Mouse (Mus musculus) midbrain, embryonic 16.5 days (tissue): ENCODE results near the gene Tmem230. TPM values are rescaled to one million over a fixed set of nuclear protein-coding genes. Genes with fewer than 3 reads are reported as not detected.
A peak's percentile ranks its signal among the peaks of the same experiment; 100 is the strongest.

Experiments
- ATAC-seq: fragments of 200-750 bp; cut with Nextera tagmentation; 2 replicates; pipeline ENCODE4 v1.8.0; 2017; ENCODE audit warnings: moderate TSS enrichment
- H3K27ac ChIP-seq: fragments of 300-500 bp; sonication (generic); 2 replicates; pipeline ENCODE4 v1.5.1; 2014; ENCODE audit warnings: mild to moderate bottlenecking, low read length, mixed read lengths
- H3K27me3 ChIP-seq: fragments of 300-500 bp; sonication (generic); 2 replicates; pipeline ENCODE4 v1.6.1; 2014; ENCODE audit warnings: low read depth, low read length, mixed read lengths; ENCODE audit not compliant: control insufficient read depth, insufficient read depth
- H3K36me3 ChIP-seq: fragments of 300-500 bp; sonication (generic); 2 replicates; pipeline ENCODE4 v1.6.1; 2014; ENCODE audit warnings: mild to moderate bottlenecking, low read length, moderate library complexity, mixed read lengths; ENCODE audit not compliant: control insufficient read depth, insufficient read depth
- H3K4me1 ChIP-seq: fragments of 300-500 bp; sonication (generic); 2 replicates; pipeline ENCODE4 v1.6.1; 2014; ENCODE audit warnings: mild to moderate bottlenecking, low read length, mixed read lengths; ENCODE audit not compliant: control insufficient read depth, insufficient read depth
- H3K4me2 ChIP-seq: fragments of 300-500 bp; sonication (generic); 2 replicates; pipeline ENCODE4 v1.6.1; 2014; ENCODE audit warnings: mild to moderate bottlenecking, low read length, mixed read lengths
- H3K4me3 ChIP-seq: fragments of 300-500 bp; sonication (generic); 2 replicates; pipeline ENCODE4 v1.5.1; 2014; ENCODE audit warnings: low read depth, mild to moderate bottlenecking, low read length, moderate library complexity, mixed read lengths
- H3K9ac ChIP-seq: fragments of 300-500 bp; sonication (generic); 2 replicates; pipeline ENCODE4 v1.6.1; 2014; ENCODE audit warnings: low read depth, low read length, mixed read lengths
- H3K9me3 ChIP-seq: fragments of 300-500 bp; sonication (generic); replicated peaks from 2 replicates; pipeline ENCODE4 v1.6.1; 2014; ENCODE audit warnings: mild to moderate bottlenecking, low read length, mixed read lengths; ENCODE audit not compliant: control insufficient read depth, poor library complexity, severe bottlenecking
- WGBS: fragments of 180-500 bp; shearing (Covaris S2); extraction: QIAGEN DNeasy Blood & Tissue Kit; methylation state at CpG from one replicate; pipeline ENCODE4 v1.1.7; 2014; 5-methylcytosine and 5-hydroxymethylcytosine counted together
- polyA plus RNA-seq: library from polyadenylated mRNA; unstranded; fragments of >200 nt; fragmentation: Nextera tagmentation; extraction: Ambion mirVana; gene quantifications from 2 replicates; pipeline ENCODE4 v1.2.1, GENCODE M21; 2015

Tmem230 gene
- polyA plus RNA-seq, 1 experiment from 2014 or later, result 46.6 TPM

- no peak overlapping the region for H3K4me2 ChIP-seq
- peaks cover 23% of the 10 kb centered on the region for H3K4me1 ChIP-seq
- H3K27ac ChIP-seq, result no peak overlapping the region
- no peak overlapping the region for H3K4me3 ChIP-seq
- 0 out of 2 replicates have a peak, but pooled peaks cover 5% of the 10 kb centered on the region for H3K9me3 ChIP-seq
- ATAC-seq, result no peak
- H3K9ac ChIP-seq, result no peak overlapping the region
- no peaks in the 10 kb centered on the region for H3K36me3 ChIP-seq
- 90% methylated on average over 12 of the region's 12 CpGs for WGBS
- no peaks in the 10 kb centered on the region for H3K27me3 ChIP-seq
These were observed 37.0 kb upstream of the Tmem230 start for GRCm38 (mm10) chr2:132284492-132285139.

DNA sequence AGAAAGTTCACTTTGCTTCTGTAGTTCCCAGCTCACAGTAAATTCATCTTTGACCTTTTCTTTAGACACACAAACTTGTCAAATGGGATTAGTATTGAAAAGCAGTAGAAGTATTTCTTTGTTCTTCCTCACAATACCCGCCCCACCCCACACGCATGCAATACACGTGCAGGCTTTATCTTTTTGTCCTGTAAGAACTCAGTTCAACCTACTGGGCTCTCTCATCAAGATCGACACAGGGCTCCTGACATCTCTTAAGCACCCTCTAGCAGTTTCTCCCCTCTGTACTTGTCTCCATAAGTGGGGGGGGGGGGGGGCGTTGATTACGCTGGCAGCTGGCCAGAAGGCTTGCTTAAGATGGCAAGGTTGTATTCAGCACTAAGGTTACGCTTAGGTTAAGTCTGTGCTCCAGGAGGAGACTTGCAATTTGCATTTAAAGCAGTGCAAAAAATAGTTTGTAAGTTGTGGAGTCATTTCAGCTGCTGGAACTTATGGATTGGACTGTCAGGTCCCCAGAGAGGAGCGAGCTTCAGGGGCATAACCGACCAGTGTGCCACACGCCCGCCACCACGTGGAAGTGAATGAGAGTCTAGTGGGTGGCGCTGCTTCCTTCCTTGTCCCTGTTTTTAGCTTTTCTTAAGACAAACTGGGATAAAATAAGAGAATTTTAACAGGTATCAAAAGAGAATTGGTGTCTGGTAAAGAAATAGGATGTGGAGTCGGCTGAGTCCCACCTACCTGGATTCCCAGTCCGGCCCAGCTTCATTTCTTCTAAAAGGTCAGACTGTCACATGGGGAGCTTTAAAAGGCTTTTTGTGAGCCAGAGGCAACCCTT, 35.8 kb upstream of the Tmem230 start:
- Histone ChIP-seq H3K36me3 (no peaks in the 10 kb centered on the region), H3K4me1 (peaks cover 23% of the 10 kb centered on the region), H3K9me3 (0 out of 2 replicates have a peak, but pooled peaks cover 5% of the 10 kb centered on the region), H3K27me3 (no peaks in the 10 kb centered on the region), H3K4me3 (no peak overlapping the region), H3K27ac (peak overlapping the region; percentile 44; the same call in 1 of the 2 replicates), H3K4me2 (no peak overlapping the region), H3K9ac (no peak overlapping the region)
- 36% methylated on average over 15 of the region's 15 CpGs for whole genome bisulfite sequencing
- no peak for ATAC-seq

DNA sequence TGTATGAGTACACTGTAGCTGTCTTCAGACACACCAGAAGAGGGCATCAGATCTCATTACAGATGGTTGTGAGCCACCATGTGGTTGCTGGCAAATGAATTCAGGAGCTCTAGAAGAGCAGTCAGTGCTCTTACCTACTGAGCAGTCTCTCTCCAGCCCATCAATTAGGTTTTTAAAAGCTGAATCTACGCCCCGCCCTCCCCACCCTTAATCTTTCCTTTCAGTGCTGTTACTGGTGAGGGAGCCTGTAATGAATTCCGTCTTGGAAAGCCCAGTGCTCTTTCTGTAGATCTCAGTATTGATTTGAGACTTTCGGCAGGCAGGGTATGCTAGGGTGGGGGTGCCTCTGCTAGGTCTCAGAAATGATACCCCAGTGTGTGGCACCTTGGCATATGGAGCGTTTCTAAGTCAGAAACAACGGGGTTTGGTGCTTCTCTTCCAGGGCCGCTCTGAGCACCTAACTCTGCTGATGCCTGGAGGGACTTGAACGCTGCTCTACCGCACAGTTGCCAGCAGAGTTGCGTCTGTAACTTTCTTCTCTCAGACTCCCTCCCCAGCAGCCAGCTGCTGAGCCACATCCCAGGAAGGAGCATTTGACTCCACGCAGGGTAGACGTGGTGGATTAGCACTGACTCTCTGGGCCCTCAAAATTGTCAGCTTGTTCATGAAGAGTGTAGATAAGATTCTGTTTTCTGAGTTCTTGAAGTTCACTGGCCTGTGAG, 35.0 kb upstream of the Tmem230 start:
- Histone ChIP-seq H3K9me3 (0 out of 2 replicates have a peak, but pooled peaks cover 3% of the 10 kb centered on the region), H3K9ac (no peak overlapping the region), H3K27ac (no peak overlapping the region), H3K4me3 (no peak overlapping the region), H3K4me1 (peaks cover 23% of the 10 kb centered on the region), H3K4me2 (no peak overlapping the region), H3K27me3 (no peaks in the 10 kb centered on the region), H3K36me3 (no peaks in the 10 kb centered on the region)
- peak; percentile 32; the same call in 1 of the 2 replicates for ATAC-seq
- 8% methylated on average over 12 of the region's 12 CpGs for WGBS

- Histone ChIP-seq H3K27ac (no peak overlapping the region), H3K9ac (no peak overlapping the region), H3K4me1 (peaks cover 23% of the 10 kb centered on the region), H3K27me3 (no peaks in the 10 kb centered on the region), H3K9me3 (no peaks in the 10 kb centered on the region), H3K4me2 (no peak overlapping the region), H3K36me3 (no peaks in the 10 kb centered on the region), H3K4me3 (no peak overlapping the region)
- ATAC-seq, result no peak
- 57% methylated on average over 10 of the region's 10 CpGs for WGBS
These were observed 34.2 kb upstream of the Tmem230 start for GRCm38 (mm10) chr2:132281560-132282452.

DNA sequence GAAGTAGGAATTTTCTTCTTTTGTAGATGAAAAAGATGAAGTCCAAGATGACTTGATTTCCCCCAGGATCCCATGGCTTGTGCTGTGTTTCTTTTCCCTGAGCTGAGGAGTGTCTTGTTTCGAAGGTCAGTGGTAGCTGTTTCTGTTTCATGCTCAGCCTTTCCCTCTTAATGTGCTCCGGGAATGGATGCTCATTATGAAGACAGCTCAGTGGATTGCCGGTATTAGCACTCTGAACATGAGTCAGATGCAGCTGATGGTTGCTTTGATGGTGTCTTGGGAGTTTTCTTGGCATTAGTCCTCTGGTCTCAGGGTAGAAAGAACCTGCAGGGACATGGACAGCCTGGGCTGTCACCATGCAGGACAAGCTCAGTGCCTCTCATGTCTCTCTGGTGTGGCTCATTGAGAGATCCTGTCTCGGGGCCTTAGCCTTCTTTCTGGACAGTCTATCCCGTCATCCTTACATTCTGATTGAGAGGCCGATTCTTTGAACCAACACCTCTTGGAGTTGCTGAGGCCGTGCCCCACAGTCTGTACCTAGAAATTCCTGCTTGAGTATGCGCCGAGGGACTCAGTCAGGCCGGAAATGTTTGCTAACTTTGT, 33.0 kb upstream of the Tmem230 start:
- H3K27ac ChIP-seq, result no peak overlapping the region
- peaks cover 23% of the 10 kb centered on the region for H3K4me1 ChIP-seq
- no peaks in the 10 kb centered on the region for H3K36me3 ChIP-seq
- H3K9ac ChIP-seq, result no peak overlapping the region
- H3K27me3 ChIP-seq, result no peaks in the 10 kb centered on the region
- H3K4me2 ChIP-seq, result no peak overlapping the region
- ATAC-seq, result no peak
- no peak overlapping the region for H3K4me3 ChIP-seq
- no peaks in the 10 kb centered on the region for H3K9me3 ChIP-seq
- 92% methylated on average over 10 of the region's 10 CpGs for WGBS

- Histone ChIP-seq H3K27ac (no peak overlapping the region), H3K27me3 (no peaks in the 10 kb centered on the region), H3K36me3 (no peaks in the 10 kb centered on the region), H3K9ac (no peak overlapping the region), H3K4me1 (peaks cover 23% of the 10 kb centered on the region), H3K4me3 (no peak overlapping the region), H3K4me2 (no peak overlapping the region), H3K9me3 (no peaks in the 10 kb centered on the region)
- WGBS, result 59% methylated on average over 4 of the region's 4 CpGs
- no peak for ATAC-seq
These were observed 32.4 kb upstream of the Tmem230 start for GRCm38 (mm10) chr2:132279978-132280377.

GRCm38 (mm10) chr2:132279336-132279882, 31.8 kb upstream of the Tmem230 start:
- Histone ChIP-seq H3K9ac (no peak overlapping the region), H3K4me1 (peaks cover 23% of the 10 kb centered on the region), H3K9me3 (no peaks in the 10 kb centered on the region), H3K36me3 (no peaks in the 10 kb centered on the region), H3K4me2 (no peak overlapping the region), H3K27ac (no peak overlapping the region), H3K4me3 (no peak overlapping the region), H3K27me3 (no peaks in the 10 kb centered on the region)
- no peak for ATAC-seq
- WGBS, result 43% methylated on average over 3 of the region's 3 CpGs
